Mouse (Mus musculus) limb, embryonic 14.5 days (tissue): ENCODE measurements around the gene Gramd1b. TPM values are rescaled to one million over a fixed set of nuclear protein-coding genes. Genes with fewer than 3 reads are reported as not detected.

ENCODE experiments used
- ATAC-seq: fragments of 200-750 bp; cut with Nextera tagmentation; 2 replicates; pipeline ENCODE4 v1.8.0; 2017; ENCODE audit warnings: low read depth, moderate number of reproducible peaks, moderate TSS enrichment; ENCODE audit not compliant: low FRiP score
- DNase-seq: peaks from one replicate; pipeline ENCODE4 v3.0.0-alpha.2; 2015; ENCODE audit warnings: low spot score
- H3K27ac ChIP-seq: fragments of 300-500 bp; sonication (generic); replicated peaks from 2 replicates; pipeline ENCODE4 v1.5.1; 2014; ENCODE audit warnings: low read depth, mild to moderate bottlenecking, low read length, moderate library complexity, mixed read lengths
- H3K27me3 ChIP-seq: fragments of 300-500 bp; sonication (generic); 2 replicates; pipeline ENCODE4 v1.6.1; 2014; ENCODE audit warnings: low read length, mixed read lengths; ENCODE audit not compliant: control insufficient read depth, insufficient read depth
- H3K36me3 ChIP-seq: fragments of 300-500 bp; sonication (generic); 2 replicates; pipeline ENCODE4 v1.6.1; 2014; ENCODE audit warnings: mild to moderate bottlenecking, low read length, moderate library complexity, mixed read lengths; ENCODE audit not compliant: control insufficient read depth, insufficient read depth
- H3K4me1 ChIP-seq: fragments of 300-500 bp; sonication (generic); 2 replicates; pipeline ENCODE4 v1.6.1; 2014; ENCODE audit warnings: antibody characterized with exemption, low read length, mixed read lengths; ENCODE audit not compliant: control insufficient read depth, insufficient read depth
- H3K4me2 ChIP-seq: fragments of 300-500 bp; sonication (generic); replicated peaks from 2 replicates; pipeline ENCODE4 v1.6.1; 2014; ENCODE audit warnings: low read depth, mild to moderate bottlenecking, low read length, moderate library complexity; ENCODE audit not compliant: severe bottlenecking
- H3K4me3 ChIP-seq: fragments of 300-500 bp; sonication (generic); replicated peaks from 2 replicates; pipeline ENCODE4 v1.5.1; 2014; ENCODE audit warnings: low read length
- H3K9ac ChIP-seq: fragments of 300-500 bp; sonication (generic); 2 replicates; pipeline ENCODE4 v1.6.1; 2014; ENCODE audit warnings: mild to moderate bottlenecking, low read depth, low read length, moderate library complexity; ENCODE audit not compliant: severe bottlenecking
- H3K9me3 ChIP-seq: fragments of 300-500 bp; sonication (generic); 2 replicates; pipeline ENCODE4 v1.6.1; 2016; ENCODE audit warnings: low read length; ENCODE audit not compliant: control insufficient read depth
- POLR2A ChIP-seq: fragments of 200-500 bp; IDR thresholded peaks from 2 replicates; pipeline ENCODE4 v1.8.0; 2012; ENCODE audit warnings: inconsistent platforms, mild to moderate bottlenecking, moderate library complexity, borderline replicate concordance; ENCODE audit not compliant: insufficient read depth, insufficient read length; ENCODE audit errors: extremely low read depth
- WGBS: fragments of 180-500 bp; shearing (Covaris S2); extraction: QIAGEN DNeasy Blood & Tissue Kit; methylation state at CpG from one replicate; pipeline ENCODE4 v1.1.7; 2014; 5-methylcytosine and 5-hydroxymethylcytosine counted together
- polyA plus RNA-seq, 2 experiments: library from polyadenylated mRNA; depleted of rRNA in 1 of 2; stranded (reverse) in 1 of 2; unstranded in 1 of 2; fragments of >200 nt; fragmentation: Nextera tagmentation in 1 of 2; extraction: Ambion mirVana in 1 of 2; gene quantifications; 2 replicates each; pipeline versions ENCODE4 v1.2.1 to v1.2.3; 2012 to 2014

Gramd1b gene
- polyA plus RNA-seq, 2 experiments = 3.6 to 11.3 TPM

DNA sequence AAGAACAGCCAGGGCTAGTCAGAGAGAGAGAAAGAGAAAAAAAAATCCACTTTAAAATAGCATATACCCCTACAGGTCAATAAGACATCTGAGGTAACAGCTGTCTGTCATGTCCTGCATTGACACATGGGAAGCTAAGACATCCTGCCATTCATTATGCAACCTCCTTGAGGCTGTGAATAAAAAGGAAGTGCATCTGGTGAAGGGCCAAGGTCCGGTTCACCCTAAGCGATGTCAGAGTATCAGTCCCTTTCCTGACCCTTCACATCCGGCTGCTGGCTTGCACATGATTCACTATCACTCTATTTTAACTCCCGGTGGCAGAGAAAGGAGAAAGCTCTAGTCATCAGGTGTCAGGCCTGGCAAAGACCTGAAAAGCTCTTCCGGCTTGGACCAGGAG is 73.7 kb downstream of the Gramd1b start:
- no peaks in the 10 kb centered on the region for H3K9me3 ChIP-seq
- no peak for TF ChIP-seq POLR2A
- H3K27me3 ChIP-seq = no peaks in the 10 kb centered on the region
- H3K4me1 ChIP-seq = peaks cover 8% of the 10 kb centered on the region; the same call in 1 of the 2 replicates
- no peak overlapping the region for H3K27ac ChIP-seq
- no peak overlapping the region for H3K4me2 ChIP-seq
- WGBS = 71% methylated on average over 5 of the region's 5 CpGs
- H3K36me3 ChIP-seq = no peaks in the 10 kb centered on the region
- H3K4me3 ChIP-seq = no peak overlapping the region
- ATAC-seq (no peak), DNase-seq (no peak)
- H3K9ac ChIP-seq = no peak overlapping the region

GRCm38 (mm10) chr9:40456191-40456590 is 75.0 kb downstream of the Gramd1b start:
- Histone ChIP-seq H3K9me3 (no peaks in the 10 kb centered on the region), H3K4me2 (peak overlapping the region; percentile 99), H3K9ac (peak overlapping the region; percentile 59), H3K4me3 (peak overlapping the region; percentile 62), H3K4me1 (peaks cover 8% of the 10 kb centered on the region; the same call in 1 of the 2 replicates), H3K27me3 (no peaks in the 10 kb centered on the region), H3K36me3 (no peaks in the 10 kb centered on the region), H3K27ac (0 out of 2 replicates have a peak overlapping the region, but pooled peaks have one; percentile 52)
- WGBS = 2% methylated on average over 7 of the region's 7 CpGs
- DNase-seq (peak; percentile 86), ATAC-seq (peak; percentile 77)
- no peak for TF ChIP-seq POLR2A

DNA sequence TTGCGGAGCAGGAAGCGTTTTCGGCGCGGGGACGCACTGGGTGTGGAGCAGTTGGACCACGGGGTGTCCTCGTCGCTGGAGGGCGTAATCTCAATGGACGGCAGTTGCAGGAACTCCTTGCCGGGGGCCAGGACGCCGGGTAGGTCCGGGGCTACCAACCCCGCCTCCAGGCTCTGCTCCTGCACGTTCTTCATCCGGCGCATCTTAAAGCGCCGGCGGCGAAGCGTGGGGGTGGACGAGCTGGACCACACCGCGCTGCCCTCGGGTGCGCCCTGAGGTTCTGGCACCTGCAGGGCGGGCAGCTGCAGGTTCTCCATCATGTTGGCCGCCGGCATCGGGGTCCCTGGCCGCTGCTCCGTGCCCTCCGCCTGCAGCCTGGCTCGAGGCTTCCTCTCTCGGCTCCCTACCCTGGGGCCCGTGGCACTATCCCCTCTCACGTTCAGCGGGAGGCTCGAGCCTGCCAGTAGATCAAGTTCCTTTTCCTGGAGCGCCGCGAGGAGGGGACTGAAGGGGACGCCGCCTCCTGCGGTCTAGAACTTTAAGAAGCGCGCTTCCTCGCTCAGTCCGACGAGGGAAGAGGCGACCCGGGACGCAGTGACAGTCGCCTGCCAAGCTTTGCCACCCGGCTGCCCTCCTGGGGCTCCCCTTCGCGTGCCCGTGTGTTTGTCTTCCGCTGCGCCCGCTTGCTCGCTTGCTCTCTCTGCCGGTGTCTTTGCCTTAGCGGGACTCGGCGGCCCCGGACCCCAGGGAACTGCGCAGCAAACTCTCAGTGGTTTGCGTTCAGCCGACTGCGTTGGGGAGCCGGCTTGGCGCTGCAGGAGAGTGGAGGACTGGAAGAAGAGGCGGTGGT is 75.6 kb downstream of the Gramd1b start:
- H3K27ac ChIP-seq = 0 out of 2 replicates have a peak overlapping the region, but pooled peaks have one; percentile 52
- H3K9me3 ChIP-seq = no peaks in the 10 kb centered on the region
- DNase-seq (peak; percentile 28), ATAC-seq (peak; percentile 42)
- 0% methylated on average over 67 of the region's 77 CpGs for WGBS
- TF ChIP-seq POLR2A = no peak
- H3K36me3 ChIP-seq = no peaks in the 10 kb centered on the region
- H3K27me3 ChIP-seq = no peaks in the 10 kb centered on the region
- H3K9ac ChIP-seq = peak overlapping the region; percentile 59
- H3K4me3 ChIP-seq = peak overlapping the region; percentile 62
- peak overlapping the region; percentile 99 for H3K4me2 ChIP-seq
- peaks cover 8% of the 10 kb centered on the region; the same call in 1 of the 2 replicates for H3K4me1 ChIP-seq

DNA sequence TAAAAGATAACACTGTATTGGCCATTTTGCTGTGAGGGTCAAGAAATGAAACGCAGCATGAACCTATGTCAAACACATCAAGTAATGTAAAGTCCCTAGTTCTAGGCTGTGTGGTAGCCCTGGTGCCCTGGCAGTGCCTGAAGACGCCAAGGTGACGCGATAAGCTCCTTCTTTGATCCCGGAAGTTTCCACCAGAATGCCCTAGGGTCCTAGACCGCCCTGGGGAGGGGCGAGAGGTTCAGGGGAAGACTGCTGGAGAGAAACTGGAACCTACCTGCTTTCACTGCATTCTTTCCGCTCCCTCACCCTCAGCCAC is 76.2 kb downstream of the Gramd1b start:
- H3K27ac ChIP-seq = no peak overlapping the region
- no peaks in the 10 kb centered on the region for H3K36me3 ChIP-seq
- H3K9me3 ChIP-seq = no peaks in the 10 kb centered on the region
- WGBS = 2% methylated on average over 8 of the region's 8 CpGs
- H3K27me3 ChIP-seq = no peaks in the 10 kb centered on the region
- peak overlapping the region; percentile 99 for H3K4me2 ChIP-seq
- peaks cover 8% of the 10 kb centered on the region; the same call in 1 of the 2 replicates for H3K4me1 ChIP-seq
- DNase-seq = no peak
- peak overlapping the region; percentile 62 for H3K4me3 ChIP-seq
- peak overlapping the region; percentile 59 for H3K9ac ChIP-seq
- no peak for TF ChIP-seq POLR2A
- ATAC-seq = no peak

- WGBS = 84% methylated on average over 6 of the region's 6 CpGs
- Histone ChIP-seq H3K9me3 (no peaks in the 10 kb centered on the region), H3K4me1 (peaks cover 8% of the 10 kb centered on the region; the same call in 1 of the 2 replicates), H3K9ac (no peak overlapping the region), H3K27me3 (no peaks in the 10 kb centered on the region), H3K36me3 (no peaks in the 10 kb centered on the region), H3K4me3 (no peak overlapping the region), H3K4me2 (no peak overlapping the region), H3K27ac (no peak overlapping the region)
- no peak for ATAC-seq
- no peak for TF ChIP-seq POLR2A
- DNase-seq = no peak
These were observed 77.3 kb downstream of the Gramd1b start for GRCm38 (mm10) chr9:40453889-40454288.
